8 mouse cellular contexts compared by ENCODE assay signal in genomic region chr13:13775778-13776494, GRCm38 (mm10). TPM values are rescaled to one million over a fixed set of nuclear protein-coding genes. Genes with fewer than 3 reads are reported as not detected.
DNase-seq lines count a peak whose midpoint lies in the region; ATAC-seq and TF ChIP-seq lines count a peak whose summit lies in the region.

No protein-coding gene starts in this region.

- no peak overlapping the region for H3K27ac ChIP-seq in heart, embryonic 14.5 days (replicated peaks in 1 of 2; ENCODE audit: control insufficient read depth in 1 of 2, insufficient read depth in 1 of 2, low read depth in 2 of 2, low read length in 2 of 2)
- no peak overlapping the region for H3K27ac ChIP-seq in lung, embryonic 14.5 days (ENCODE audit: low read depth)

- H3K4me2 ChIP-seq in heart, embryonic 14.5 days (ENCODE audit: low read length): no peak overlapping the region
- no peak overlapping the region for H3K4me2 ChIP-seq in lung, embryonic 14.5 days

- H3K9ac ChIP-seq in heart, embryonic 14.5 days (ENCODE audit: low read length): no peak overlapping the region
- no peak overlapping the region for H3K9ac ChIP-seq in lung, embryonic 14.5 days

- peak; percentile 66; the same call in 1 of the 2 replicates for ATAC-seq in heart, embryonic 14.5 days (ENCODE audit: insufficient number of reproducible peaks, insufficient read depth, low FRiP score, low read depth)
- ATAC-seq in lung, embryonic 14.5 days (ENCODE audit: insufficient read depth): peak; percentile 24; the same call in 1 of the 2 replicates
- ATAC-seq in erythroid progenitor cell, adult 5-6 weeks (replicated peaks; ENCODE audit: low FRiP score, poor library complexity, severe bottlenecking): no peak

- no peaks in the 10 kb centered on the region for H3K27me3 ChIP-seq in heart, embryonic 14.5 days (ENCODE audit: control insufficient read depth, insufficient read depth, low read length)
- no peaks in the 10 kb centered on the region for H3K27me3 ChIP-seq in lung, embryonic 14.5 days (ENCODE audit: insufficient read depth, low read length)

- peaks cover 0 to 15% of the 10 kb centered on the region in 2 experiments; a peak in 2 of 4 replicates for H3K4me1 ChIP-seq in heart, embryonic 14.5 days (ENCODE audit: control insufficient read depth in 2 of 2, insufficient read depth in 2 of 2, low read length in 2 of 2)
- no peaks in the 10 kb centered on the region for H3K4me1 ChIP-seq in lung, embryonic 14.5 days (ENCODE audit: insufficient read depth)

- no peak overlapping the region for H3K4me3 ChIP-seq in heart, embryonic 14.5 days (ENCODE audit: control insufficient read depth in 1 of 2, insufficient read depth in 1 of 2, low read depth in 1 of 2, low read length in 2 of 2)
- H3K4me3 ChIP-seq in lung, embryonic 14.5 days (ENCODE audit: low read depth, low read length): no peak overlapping the region

- no peaks in the 10 kb centered on the region for H3K9me3 ChIP-seq in heart, embryonic 14.5 days (ENCODE audit: control insufficient read depth, low read length)
- no peaks in the 10 kb centered on the region for H3K9me3 ChIP-seq in lung, embryonic 14.5 days (ENCODE audit: low read depth, low read length)

- peak; percentile 46 for DNase-seq in left cerebral cortex, postnatal 4 days
- no peak for DNase-seq in left cerebral cortex, adult 8-10 months (ENCODE audit: low spot score in 2 of 2)
- peak; percentile 34 for DNase-seq in ZHBTc4 (ENCODE audit: low read depth, low spot score)
- peak; percentile 65 for DNase-seq in lung, embryonic 14.5 days
- peak; percentile 68 for DNase-seq in retina, postnatal 1 day
- no peak for DNase-seq in gastrocnemius, adult 8-10 months (ENCODE audit: low spot score in 2 of 2)

- intact Hi-C loops in left cerebral cortex, postnatal 4 days (cut with DNase I): no loop called here

- TF ChIP-seq CTCF in lung, embryonic 14.5 days (IDR thresholded peaks at IDR 0.05; ENCODE audit: low read depth): no peak

- no peaks in the 10 kb centered on the region; the same call in 1 of the 2 replicates for H3K36me3 ChIP-seq in heart, embryonic 14.5 days (ENCODE audit: control insufficient read depth, insufficient read depth, low read length)
- 0 out of 2 replicates have a peak, but pooled peaks cover 10% of the 10 kb centered on the region for H3K36me3 ChIP-seq in lung, embryonic 14.5 days (ENCODE audit: insufficient read depth)

RNA-seq across cellular contexts. Expression of gene Gng4, which starts 7.9 kb away (rescaled TPM):
- 10 to 100 TPM; 79.3 to 95.1 TPM for total RNA-seq in left cerebral cortex, postnatal 4 days (2021)
- total RNA-seq in left cerebral cortex, adult 8-10 months (2022): 10 to 100 TPM; 36.5 to 53.6 (median 42.8) TPM
- 0.39 and 0.57 TPM in 2 replicates for polyA plus RNA-seq in heart, embryonic 14.5 days (2014; fragmentation: Nextera tagmentation; extraction: Ambion mirVana)
- polyA plus RNA-seq in lung, embryonic 14.5 days (2014; fragmentation: Nextera tagmentation; extraction: Ambion mirVana): 0.58 and 1.0 TPM in 2 replicates
- under 1 TPM in 2 of 4 experiments, not detected in 2; 0.34 to 0.92 TPM for total RNA-seq in gastrocnemius, adult 8-10 months (2022)
- total RNA-seq in erythroid progenitor cell, adult 5-6 weeks (2015; ENCODE audit: low replicate concordance): not detected in 2 replicates
- total RNA-seq in erythroid progenitor cell, adult 5-6 weeks (2017; ENCODE audit: low replicate concordance): not detected in 2 replicates

Comparison
In these comparisons a context has a peak if more than half of its experiments do, and no peak if none do; other contexts are left out.
1. DNase-seq: peak in left cerebral cortex, postnatal 4 days (single experiment), ZHBTc4 (single experiment), lung, embryonic 14.5 days (single experiment) and retina, postnatal 1 day (single experiment); none in left cerebral cortex, adult 8-10 months (0 of 2) and gastrocnemius, adult 8-10 months (0 of 2).
2. RNA of gene Gng4, which starts 7.9 kb away (total RNA-seq): 79.3 to 95.1 TPM in left cerebral cortex, postnatal 4 days and 36.5 to 53.6 TPM in left cerebral cortex, adult 8-10 months; 0.34 to 0.92 TPM in gastrocnemius, adult 8-10 months and not detected in erythroid progenitor cell, adult 5-6 weeks; every median in the first group is over 10 times any median in the second.